Mouse (Mus musculus): ENCODE results near the gene Yod1. TPM values are rescaled to one million over a fixed set of nuclear protein-coding genes. Genes with fewer than 3 reads are reported as not detected.

Gene Yod1
- total RNA-seq, 2 experiments from 2014 or later: 3.7 to 4.1 TPM

- DNase-seq: peak; percentile 95
- Histone ChIP-seq H3K27ac (peak within 1 kb of the TSS; percentile 92), H3K4me3 (peak within 1 kb of the TSS; percentile 90)
- no peak for TF ChIP-seq CTCF (IDR thresholded peaks at IDR 0.05)
- intact Hi-C loops (cut with DNase I): loop anchor here (10.0 kb wide), 1 partner anchor 349 kb away; no protein-coding TSS in a partner anchor
Measured at GRCm38 (mm10) chr1:130715561-130716217, 1.4 kb upstream of the Yod1 start, which contains the start of gene Gm29427. Gene Gm29427, minus strand, starts transcription at chr1:130715799.

GRCm38 (mm10) chr1:130716218-130716512 is 962 bp upstream of the Yod1 start:
- no peak for TF ChIP-seq CTCF (IDR thresholded peaks at IDR 0.05)
- Histone ChIP-seq H3K27ac (peak overlapping the region; percentile 92), H3K4me3 (peak overlapping the region; percentile 90)
- no peak for DNase-seq
- intact Hi-C loops (cut with DNase I): loop anchor here (10.0 kb wide), 1 partner anchor 349 kb away; no protein-coding TSS in a partner anchor

- Histone ChIP-seq H3K4me3 (peak overlapping the region; percentile 90), H3K27ac (peak overlapping the region; percentile 92)
- TF ChIP-seq CTCF (IDR thresholded peaks at IDR 0.05): no peak
- peak; percentile 61 for DNase-seq
- intact Hi-C loops (cut with DNase I): loop anchor here (10.0 kb wide), 1 partner anchor 348 kb away; no protein-coding TSS in a partner anchor
Measured at GRCm38 (mm10) chr1:130716513-130717290, 425 bp upstream of the Yod1 start.

- intact Hi-C loops (cut with DNase I): no loop called here
Measured at GRCm38 (mm10) chr1:130724206-130724605, 7.1 kb downstream of the Yod1 start.

DNA sequence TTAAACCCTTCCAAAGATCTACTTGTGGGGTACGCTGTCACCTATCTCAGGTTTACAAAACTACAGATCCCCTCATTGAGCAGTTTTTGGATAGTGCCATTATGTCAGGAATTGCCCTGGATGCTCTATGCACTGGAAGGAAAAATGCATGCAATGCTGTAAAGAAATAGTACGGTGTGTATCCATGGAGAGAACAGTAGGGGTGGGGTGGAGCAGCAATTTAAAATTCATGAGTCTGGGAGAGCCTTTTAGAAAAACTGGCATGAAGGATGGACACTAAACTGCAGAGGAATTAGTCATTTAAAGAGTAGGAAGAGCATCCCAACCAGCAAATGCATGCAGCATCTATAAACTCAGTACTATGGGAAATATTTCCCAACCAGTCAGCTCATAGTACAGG is 9.3 kb downstream of the Yod1 start:
- intact Hi-C loops (cut with DNase I): no loop called here
- Histone ChIP-seq H3K27ac (no peak overlapping the region), H3K4me3 (no peak overlapping the region)
- no peak for TF ChIP-seq CTCF (IDR thresholded peaks at IDR 0.05)
- no peak for DNase-seq

More at GRCm38 (mm10) chr1:130724206-130724605, 7.1 kb downstream of the Yod1 start:
- no peak for TF ChIP-seq CTCF (IDR thresholded peaks at IDR 0.05)
- H3K4me3 ChIP-seq: no peak overlapping the region
- no peak for DNase-seq
- H3K27ac ChIP-seq: no peak overlapping the region; the same call in 1 of the 2 replicates

DNA sequence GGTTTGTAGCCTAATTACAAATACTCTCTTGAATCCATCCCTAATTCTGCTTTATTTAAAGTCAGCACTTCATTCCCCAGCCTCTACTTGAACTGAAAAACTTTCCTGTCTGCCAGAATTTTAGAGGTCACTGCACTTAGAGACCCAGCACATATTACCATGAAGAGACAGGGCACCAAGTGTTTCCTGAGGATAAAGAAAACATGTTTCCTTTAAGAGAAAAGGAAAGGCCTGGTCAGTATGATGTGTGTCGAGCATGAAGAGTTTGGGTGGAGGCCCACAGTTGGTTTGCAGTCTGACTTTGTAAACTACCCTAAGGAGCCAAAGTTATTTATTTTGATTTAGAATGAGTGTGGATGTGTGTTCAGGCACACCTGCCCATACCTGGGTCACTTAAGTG is 10.9 kb downstream of the Yod1 start:
- intact Hi-C loops (cut with DNase I): no loop called here
- H3K4me3 ChIP-seq: no peak overlapping the region
- H3K27ac ChIP-seq: no peak overlapping the region
- no peak for DNase-seq
- no peak for TF ChIP-seq CTCF (IDR thresholded peaks at IDR 0.05)

- intact Hi-C loops (cut with DNase I): no loop called here
- no peak overlapping the region for H3K4me3 ChIP-seq
- no peak overlapping the region for H3K27ac ChIP-seq
- TF ChIP-seq CTCF (IDR thresholded peaks at IDR 0.05): no peak
- no peak for DNase-seq
Measured at GRCm38 (mm10) chr1:130728708-130729107, 11.6 kb downstream of the Yod1 start.

GRCm38 (mm10) chr1:130729153-130729552 is 12.0 kb downstream of the Yod1 start, which contains the start of gene Pfkfb2:
Gene Pfkfb2, minus strand, starts transcription at chr1:130729253.
- intact Hi-C loops (cut with DNase I): no loop called here
- no peak for DNase-seq

DNA sequence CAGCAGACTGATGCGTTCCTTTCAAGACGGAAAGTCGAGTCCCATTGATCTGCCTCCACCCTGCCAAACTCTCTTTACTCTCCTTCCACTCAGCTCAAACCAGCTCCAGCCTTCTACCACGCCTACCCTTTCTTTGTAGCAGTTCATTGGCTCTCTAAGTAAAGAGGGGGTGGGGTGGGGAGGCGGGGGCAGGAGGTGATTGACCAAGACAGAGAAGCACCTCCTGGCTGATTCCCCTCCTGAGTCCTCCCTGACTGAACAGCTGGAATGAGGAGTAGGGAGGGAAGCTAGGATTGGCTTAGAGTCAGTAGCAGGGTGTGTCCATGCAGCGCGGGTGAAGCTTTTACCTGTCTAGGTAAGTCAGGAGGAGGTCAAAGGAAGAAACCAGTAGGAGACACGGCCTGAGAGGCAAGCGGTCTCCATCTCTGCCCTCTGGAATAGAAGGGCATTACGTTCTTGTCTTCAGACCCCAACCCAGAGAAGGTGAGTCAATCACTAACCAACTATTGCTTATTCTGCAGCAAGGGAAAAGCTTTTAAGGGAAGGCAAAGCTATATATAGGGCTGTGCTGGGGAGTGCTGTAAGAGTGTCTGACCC is 14.7 kb downstream of the Yod1 start, which contains the start of gene AA986860:
Gene AA986860 (plus strand): TSS at position 236 of the 597 bp plus-strand sequence.
- intact Hi-C loops (cut with DNase I): no loop called here
- no peak for TF ChIP-seq CTCF (IDR thresholded peaks at IDR 0.05)
- no peak for DNase-seq
- no peak within 1 kb of the TSS for H3K27ac ChIP-seq
- no peak within 1 kb of the TSS for H3K4me3 ChIP-seq

More at GRCm38 (mm10) chr1:130729153-130729552, 12.0 kb downstream of the Yod1 start, which contains the start of gene Pfkfb2:
- TF ChIP-seq CTCF (IDR thresholded peaks at IDR 0.05): no peak
- Histone ChIP-seq H3K27ac (no peak within 1 kb of the TSS), H3K4me3 (no peak within 1 kb of the TSS)

DNA sequence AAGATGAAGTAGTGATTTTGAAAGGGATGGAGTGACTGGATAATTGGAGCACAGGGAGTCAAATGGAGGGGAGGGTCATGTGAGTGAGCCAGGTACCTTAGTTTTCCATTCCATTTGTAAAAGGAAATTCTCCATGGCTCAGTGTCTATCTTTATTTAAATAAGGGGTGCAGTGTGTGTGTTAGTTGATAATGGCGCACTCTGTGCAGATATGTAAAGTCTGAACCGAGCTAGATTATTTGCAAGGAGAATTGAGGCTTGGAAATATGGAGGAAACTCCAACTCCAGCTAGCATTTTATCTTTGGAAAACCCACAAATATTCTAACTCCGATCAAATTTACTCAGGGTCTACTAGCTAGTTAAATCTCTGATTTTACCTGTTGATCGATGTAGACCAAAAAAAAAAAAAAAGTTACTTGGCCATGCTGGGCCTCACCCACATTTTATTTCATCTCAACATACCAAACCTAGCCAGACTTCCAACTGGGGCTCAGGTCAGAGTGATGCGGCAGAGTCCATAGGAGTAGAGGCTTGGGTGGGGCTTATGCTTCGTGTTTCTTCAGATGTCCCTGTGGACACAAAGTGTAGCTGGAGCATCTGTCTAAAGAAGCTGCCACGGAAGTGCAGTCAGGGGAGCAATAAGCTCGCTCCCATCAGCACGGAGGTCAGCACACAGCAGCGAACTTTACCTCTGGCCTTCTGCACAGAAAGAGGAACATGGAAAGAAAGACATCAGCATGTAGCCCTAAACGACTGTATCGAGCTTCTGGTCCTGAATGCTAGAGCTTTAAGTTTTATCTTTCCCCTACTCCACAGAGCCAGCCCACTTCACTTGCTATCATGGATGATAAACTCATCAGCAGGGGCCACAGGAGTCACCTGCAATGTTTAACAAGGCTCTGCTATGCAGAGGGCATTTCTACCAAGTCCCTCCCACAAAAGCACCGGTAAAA is 15.9 kb downstream of the Yod1 start:
- Histone ChIP-seq H3K27ac (no peak overlapping the region), H3K4me3 (no peak overlapping the region)
- no peak for DNase-seq
- intact Hi-C loops (cut with DNase I): no loop called here
- TF ChIP-seq CTCF (IDR thresholded peaks at IDR 0.05): no peak

DNA sequence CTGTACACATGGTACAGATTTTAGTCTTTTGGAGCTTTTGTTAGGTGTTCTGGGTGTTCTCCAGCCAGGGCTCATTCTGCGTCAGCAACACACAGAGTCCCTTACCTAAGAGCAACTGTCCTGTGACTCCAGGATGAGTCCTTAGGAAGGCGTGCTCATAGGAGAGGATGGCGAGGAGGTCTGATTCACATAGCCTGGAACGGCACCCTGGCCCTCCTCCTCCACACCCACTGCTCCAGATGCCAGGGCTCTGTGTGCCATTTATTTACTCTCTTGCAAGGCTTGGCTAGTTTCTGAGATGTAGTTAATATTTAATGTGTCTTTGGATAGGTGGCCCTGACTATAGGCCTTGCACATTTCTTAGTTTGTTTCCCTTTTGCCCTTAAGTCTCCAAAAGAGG is 16.5 kb downstream of the Yod1 start:
- intact Hi-C loops (cut with DNase I): no loop called here
- TF ChIP-seq CTCF (IDR thresholded peaks at IDR 0.05): no peak
- DNase-seq: no peak
- no peak overlapping the region for H3K27ac ChIP-seq
- no peak overlapping the region for H3K4me3 ChIP-seq

DNA sequence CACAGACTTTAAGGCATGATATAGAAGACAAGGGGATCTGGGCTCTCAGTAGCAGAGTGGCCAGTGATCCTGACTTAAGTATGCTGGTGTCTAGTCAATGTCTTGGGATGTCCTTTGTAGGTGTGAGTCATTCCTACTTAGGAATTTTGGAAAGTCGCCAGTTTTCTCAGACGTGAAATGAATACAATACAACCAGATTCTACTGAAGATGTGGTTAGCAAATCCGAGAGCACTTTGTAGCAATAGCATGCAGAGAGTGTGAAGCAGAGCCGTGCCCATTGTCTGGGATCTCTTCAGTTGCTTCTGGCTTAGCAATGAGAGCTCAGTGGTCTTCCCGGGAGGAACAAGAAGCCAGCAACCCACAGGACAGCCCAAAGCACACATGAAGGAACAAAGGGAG is 17.3 kb downstream of the Yod1 start:
- H3K27ac ChIP-seq: no peak overlapping the region
- intact Hi-C loops (cut with DNase I): no loop called here
- TF ChIP-seq CTCF (IDR thresholded peaks at IDR 0.05): no peak
- no peak for DNase-seq
- H3K4me3 ChIP-seq: no peak overlapping the region
